Mouse (Mus musculus): ENCODE results near the gene Copg1. TPM values are rescaled to one million over a fixed set of nuclear protein-coding genes. Genes with fewer than 3 reads are reported as not detected.

The Copg1 gene
- polyA plus RNA-seq, 1 experiment from 2014 or later = 75.6 TPM

GRCm38 (mm10) chr6:87914326-87915102 is 26.9 kb downstream of the Copg1 start:
- ATAC-seq (ENCODE audit: low FRiP score, low TSS enrichment) (peak; percentile 14; the same call in 1 of the 2 replicates), DNase-seq (ENCODE audit: low spot score) (no peak)
- 3% methylated on average over 35 of the region's 35 CpGs for WGBS
- H3K4me3 ChIP-seq (ENCODE audit: low read depth, low read length) = peak overlapping the region; percentile 79
- no peaks in the 10 kb centered on the region for H3K27me3 ChIP-seq (ENCODE audit: control insufficient read depth, insufficient read depth, low read length)
- peaks cover 2% of the 10 kb centered on the region; the same call in 1 of the 2 replicates for H3K4me1 ChIP-seq (replicated peaks; ENCODE audit: control insufficient read depth, insufficient read depth)
- TF ChIP-seq EP300 (optimal IDR thresholded peaks at IDR 0.05) = no peak
- TF ChIP-seq CTCF (IDR thresholded peaks at IDR 0.05; ENCODE audit: low read depth) = no peak
- H3K9ac ChIP-seq (ENCODE audit: low read length) = peak overlapping the region; percentile 84
- H3K4me2 ChIP-seq (replicated peaks; ENCODE audit: low read depth) = peak overlapping the region; percentile 88
- peak overlapping the region; percentile 86 for H3K27ac ChIP-seq (replicated peaks)
- H3K36me3 ChIP-seq (ENCODE audit: control insufficient read depth, insufficient read depth, low read length) = peaks cover 13% of the 10 kb centered on the region
- no peaks in the 10 kb centered on the region for H3K9me3 ChIP-seq (ENCODE audit: control insufficient read depth, low read length)

- no peaks in the 10 kb centered on the region for H3K9me3 ChIP-seq (ENCODE audit: control insufficient read depth, low read length)
- H3K27ac ChIP-seq (replicated peaks) = no peak overlapping the region
- 46% methylated on average over 5 of the region's 5 CpGs for WGBS
- H3K36me3 ChIP-seq (ENCODE audit: control insufficient read depth, insufficient read depth, low read length) = peaks cover 11% of the 10 kb centered on the region; the same call in 1 of the 2 replicates
- H3K4me1 ChIP-seq (replicated peaks; ENCODE audit: control insufficient read depth, insufficient read depth) = peaks cover 2% of the 10 kb centered on the region; the same call in 1 of the 2 replicates
- no peak for DNase-seq (ENCODE audit: low spot score)
- no peak overlapping the region for H3K4me2 ChIP-seq (replicated peaks; ENCODE audit: low read depth)
- ATAC-seq (ENCODE audit: low FRiP score, low TSS enrichment) = peak; percentile 61; the same call in 1 of the 2 replicates
- no peak overlapping the region for H3K4me3 ChIP-seq (ENCODE audit: low read depth, low read length)
- no peaks in the 10 kb centered on the region for H3K27me3 ChIP-seq (ENCODE audit: control insufficient read depth, insufficient read depth, low read length)
- TF ChIP-seq EP300 (optimal IDR thresholded peaks at IDR 0.05) (no peak), CTCF (IDR thresholded peaks at IDR 0.05; ENCODE audit: low read depth) (no peak)
- no peak overlapping the region for H3K9ac ChIP-seq (ENCODE audit: low read length)
These were observed 28.3 kb downstream of the Copg1 start for GRCm38 (mm10) chr6:87915939-87916338.

DNA sequence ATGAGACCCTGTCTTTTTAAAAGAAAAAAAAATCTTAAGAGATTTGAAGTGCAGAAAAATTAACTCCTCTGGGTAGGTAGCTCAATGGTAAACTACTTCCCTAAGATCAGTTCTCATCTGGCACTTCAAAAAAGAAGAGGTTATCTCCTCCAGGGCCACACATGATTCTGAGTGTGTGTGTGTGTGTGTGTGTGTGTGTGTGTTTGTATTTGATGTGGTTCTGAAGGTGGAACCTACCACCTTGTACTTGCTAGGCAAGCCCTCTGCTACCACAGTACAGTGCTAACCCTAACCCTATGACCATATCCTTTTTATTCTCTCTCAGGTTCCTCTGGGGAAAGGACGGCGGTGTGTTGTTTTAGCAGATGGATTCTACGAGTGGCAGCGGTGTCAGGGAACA is 33.6 kb downstream of the Copg1 start:
- Histone ChIP-seq H3K36me3 (ENCODE audit: control insufficient read depth, insufficient read depth, low read length) (peaks cover 8% of the 10 kb centered on the region; the same call in 1 of the 2 replicates), H3K4me1 (replicated peaks; ENCODE audit: control insufficient read depth, insufficient read depth) (no peaks in the 10 kb centered on the region)
- TF ChIP-seq CTCF (IDR thresholded peaks at IDR 0.05; ENCODE audit: low read depth) (no peak), EP300 (optimal IDR thresholded peaks at IDR 0.05) (no peak)

GRCm38 (mm10) chr6:87923624-87924023 is 36.0 kb downstream of the Copg1 start:
- ATAC-seq (ENCODE audit: low FRiP score, low TSS enrichment) (no peak), DNase-seq (ENCODE audit: low spot score) (no peak)
- Histone ChIP-seq H3K4me2 (replicated peaks; ENCODE audit: low read depth) (no peak overlapping the region), H3K9ac (ENCODE audit: low read length) (no peak overlapping the region), H3K27me3 (ENCODE audit: control insufficient read depth, insufficient read depth, low read length) (no peaks in the 10 kb centered on the region), H3K4me1 (replicated peaks; ENCODE audit: control insufficient read depth, insufficient read depth) (no peaks in the 10 kb centered on the region), H3K36me3 (ENCODE audit: control insufficient read depth, insufficient read depth, low read length) (peaks cover 12% of the 10 kb centered on the region), H3K27ac (replicated peaks) (no peak overlapping the region), H3K4me3 (ENCODE audit: low read depth, low read length) (no peak overlapping the region), H3K9me3 (ENCODE audit: control insufficient read depth, low read length) (no peaks in the 10 kb centered on the region)
- TF ChIP-seq EP300 (optimal IDR thresholded peaks at IDR 0.05) (no peak), CTCF (IDR thresholded peaks at IDR 0.05; ENCODE audit: low read depth) (no peak)
- WGBS = 76% methylated on average over 1 of the region's 1 CpGs

More for the DNA sequence above, 33.6 kb downstream of the Copg1 start:
- WGBS = 93% methylated on average over 4 of the region's 4 CpGs
- Histone ChIP-seq H3K9me3 (ENCODE audit: control insufficient read depth, low read length) (no peaks in the 10 kb centered on the region), H3K27ac (replicated peaks) (no peak overlapping the region), H3K9ac (ENCODE audit: low read length) (no peak overlapping the region), H3K27me3 (ENCODE audit: control insufficient read depth, insufficient read depth, low read length) (no peaks in the 10 kb centered on the region), H3K4me3 (ENCODE audit: low read depth, low read length) (no peak overlapping the region), H3K4me2 (replicated peaks; ENCODE audit: low read depth) (no peak overlapping the region)
- ATAC-seq (ENCODE audit: low FRiP score, low TSS enrichment) (no peak), DNase-seq (ENCODE audit: low spot score) (no peak)

GRCm38 (mm10) chr6:87935037-87935436 is 47.4 kb downstream of the Copg1 start:
- Histone ChIP-seq H3K27ac (replicated peaks) (no peak overlapping the region), H3K9me3 (ENCODE audit: control insufficient read depth, low read length) (no peaks in the 10 kb centered on the region), H3K9ac (ENCODE audit: low read length) (no peak overlapping the region), H3K4me2 (replicated peaks; ENCODE audit: low read depth) (no peak overlapping the region), H3K27me3 (ENCODE audit: control insufficient read depth, insufficient read depth, low read length) (no peaks in the 10 kb centered on the region), H3K4me3 (ENCODE audit: low read depth, low read length) (no peak overlapping the region), H3K36me3 (ENCODE audit: control insufficient read depth, insufficient read depth, low read length) (peaks cover 2% of the 10 kb centered on the region; the same call in 1 of the 2 replicates), H3K4me1 (replicated peaks; ENCODE audit: control insufficient read depth, insufficient read depth) (no peaks in the 10 kb centered on the region)
- TF ChIP-seq EP300 (optimal IDR thresholded peaks at IDR 0.05) (no peak), CTCF (IDR thresholded peaks at IDR 0.05; ENCODE audit: low read depth) (no peak)
- WGBS = 80% methylated on average over 5 of the region's 5 CpGs
- no peak for ATAC-seq (ENCODE audit: low FRiP score, low TSS enrichment)
- no peak for DNase-seq (ENCODE audit: low spot score)

DNA sequence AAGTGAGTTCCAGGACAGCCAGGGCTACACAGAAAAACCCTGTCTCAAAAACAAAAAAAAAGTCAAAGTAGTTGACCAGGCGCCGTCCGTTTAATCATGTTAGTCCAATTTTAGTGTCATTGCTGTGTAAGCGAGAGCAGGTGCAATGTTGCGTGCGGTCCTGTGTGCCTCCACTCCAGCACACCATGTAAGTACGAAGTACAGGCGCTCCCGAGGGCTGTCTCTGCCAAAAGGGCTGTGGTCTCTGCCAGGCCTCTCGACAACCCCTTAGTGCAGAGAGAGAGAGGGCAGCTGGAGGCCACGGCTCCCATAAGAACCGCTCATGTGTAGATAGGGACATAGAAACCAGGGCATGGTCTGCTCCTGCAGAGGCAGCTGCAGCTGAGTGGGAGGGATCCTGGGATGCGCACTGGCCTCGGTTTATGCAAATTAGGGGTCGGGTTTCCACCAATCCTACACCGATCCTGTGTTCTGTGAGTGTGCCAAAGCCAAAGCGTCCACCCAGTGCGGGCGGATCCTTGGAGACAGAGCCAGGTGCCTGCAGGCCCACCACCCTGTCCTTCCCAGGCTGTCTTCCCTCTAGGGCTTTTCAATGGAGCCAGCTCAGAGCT is 49.7 kb downstream of the Copg1 start:
- H3K27ac ChIP-seq (replicated peaks) = no peak overlapping the region
- peak; percentile 89 for ATAC-seq (ENCODE audit: low FRiP score, low TSS enrichment)

More for the DNA sequence above, 49.7 kb downstream of the Copg1 start:
- no peak overlapping the region for H3K4me3 ChIP-seq (ENCODE audit: low read depth, low read length)
- no peaks in the 10 kb centered on the region for H3K27me3 ChIP-seq (ENCODE audit: control insufficient read depth, insufficient read depth, low read length)
- peak; percentile 64 for DNase-seq (ENCODE audit: low spot score)
- no peaks in the 10 kb centered on the region for H3K9me3 ChIP-seq (ENCODE audit: control insufficient read depth, low read length)
- no peak overlapping the region for H3K4me2 ChIP-seq (replicated peaks; ENCODE audit: low read depth)
- no peak overlapping the region for H3K9ac ChIP-seq (ENCODE audit: low read length)
- no peaks in the 10 kb centered on the region for H3K4me1 ChIP-seq (replicated peaks; ENCODE audit: control insufficient read depth, insufficient read depth)
- no peak for TF ChIP-seq EP300 (optimal IDR thresholded peaks at IDR 0.05)
- no peak for TF ChIP-seq CTCF (IDR thresholded peaks at IDR 0.05; ENCODE audit: low read depth)
- peaks cover 2% of the 10 kb centered on the region; the same call in 1 of the 2 replicates for H3K36me3 ChIP-seq (ENCODE audit: control insufficient read depth, insufficient read depth, low read length)
- WGBS = 42% methylated on average over 19 of the region's 19 CpGs
